In the genomic region with DNA sequence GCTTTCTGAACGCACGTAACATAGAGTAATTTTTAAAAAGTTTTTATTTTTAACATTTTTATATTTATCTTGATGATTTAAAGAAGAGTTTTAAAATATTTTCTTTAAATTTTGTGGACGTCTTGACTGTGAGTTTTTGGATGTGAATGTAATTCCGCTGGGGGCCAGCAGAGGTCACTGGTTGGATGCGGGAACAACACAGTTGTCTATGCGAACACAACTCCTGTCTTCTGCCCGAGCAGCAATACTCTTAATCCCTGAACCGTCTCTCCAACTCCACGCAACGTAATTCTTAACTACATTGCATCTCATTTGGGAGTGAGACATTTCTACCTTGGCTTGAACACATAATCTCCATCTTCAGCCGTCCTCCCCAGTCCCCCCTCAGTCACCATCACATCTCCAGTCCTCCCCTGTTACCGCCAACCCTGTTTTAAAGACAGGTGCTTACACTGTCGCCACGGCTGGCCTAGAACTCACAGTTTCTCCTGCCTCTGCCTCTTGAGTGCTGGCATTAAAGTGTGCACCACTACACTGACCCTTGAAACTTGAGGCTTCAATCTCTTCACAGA, we compare ENCODE assay signal across 8 mouse cellular contexts. TPM values are rescaled to one million over a fixed set of nuclear protein-coding genes. Genes with fewer than 3 reads are reported as not detected.
DNase-seq lines count a peak whose midpoint lies in the region; ATAC-seq and TF ChIP-seq lines count a peak whose summit lies in the region.

No protein-coding gene starts in this region.

- no peak; the same call in none of the 2 replicates for ATAC-seq in forebrain, embryonic 14.5 days
- peak; percentile 73 to 92; a peak in 3 of 4 replicates for ATAC-seq in hematopoietic stem cell, adult 5-6 weeks (replicated peaks in 1 of 2; ENCODE audit: insufficient read depth in 1 of 2, low FRiP score in 2 of 2, low TSS enrichment in 1 of 2, low read depth in 1 of 2, poor library complexity in 2 of 2, severe bottlenecking in 2 of 2)
- peak; percentile 70 for ATAC-seq in lung, embryonic 16.5 days (ENCODE audit: low read depth)

- no peaks in the 10 kb centered on the region for H3K79me2 ChIP-seq in MEL (ENCODE audit: control insufficient read depth, insufficient read depth, low read length, poor library complexity)

- TF ChIP-seq CTCF in MEL (IDR thresholded peaks at IDR 0.05 in 2 of 3, conservative IDR thresholded peaks at IDR 0.05 in 1 of 3; ENCODE audit: control insufficient read depth in 1 of 3, insufficient read depth in 1 of 3, low read depth in 2 of 3, low read length in 3 of 3, poor library complexity in 1 of 3, severe bottlenecking in 1 of 3), result peak; percentile 94 to 98 (median 98)

- H3K9me3 ChIP-seq in MEL (replicated peaks; ENCODE audit: insufficient read depth, low read length), result no peaks in the 10 kb centered on the region
- H3K9me3 ChIP-seq in forebrain, embryonic 14.5 days (replicated peaks; ENCODE audit: control insufficient read depth, low read length), result no peaks in the 10 kb centered on the region
- no peaks in the 10 kb centered on the region for H3K9me3 ChIP-seq in lung, embryonic 16.5 days (ENCODE audit: control insufficient read depth, low read length)

- TF ChIP-seq EP300 in MEL (IDR thresholded peaks at IDR 0.05; ENCODE audit: low read depth in 1 of 2, low read length in 2 of 2), result no peak

- WGBS in forebrain, embryonic 14.5 days, result 8% methylated on average over 14 of the region's 14 CpGs
- 10% methylated on average over 14 of the region's 14 CpGs for WGBS in lung, embryonic 16.5 days

- no peaks in the 10 kb centered on the region for H3K27me3 ChIP-seq in MEL (ENCODE audit: control insufficient read depth in 1 of 2, insufficient read depth in 2 of 2, low read length in 2 of 2)
- no peaks in the 10 kb centered on the region for H3K27me3 ChIP-seq in forebrain, embryonic 14.5 days (replicated peaks; ENCODE audit: control insufficient read depth, insufficient read depth, low read length)
- peaks cover 2% of the 10 kb centered on the region; the same call in 1 of the 2 replicates for H3K27me3 ChIP-seq in lung, embryonic 16.5 days (ENCODE audit: control insufficient read depth, insufficient read depth, low read depth, low read length)

- peak overlapping the region; percentile 18; the same call in 1 of the 2 replicates for H3K9ac ChIP-seq in MEL (ENCODE audit: control insufficient read depth, low read depth, low read length, poor library complexity, severe bottlenecking)
- H3K9ac ChIP-seq in forebrain, embryonic 14.5 days (ENCODE audit: low read length), result no peak overlapping the region
- no peak overlapping the region for H3K9ac ChIP-seq in lung, embryonic 16.5 days (ENCODE audit: low read length)

- H3K36me3 ChIP-seq in MEL (ENCODE audit: control insufficient read depth in 1 of 2, insufficient read depth in 2 of 2, low read length in 2 of 2), result peaks cover 0 to 6% of the 10 kb centered on the region in 2 experiments; a peak in 2 of 4 replicates
- no peaks in the 10 kb centered on the region for H3K36me3 ChIP-seq in forebrain, embryonic 14.5 days (ENCODE audit: control insufficient read depth, insufficient read depth, low read length)
- no peaks in the 10 kb centered on the region for H3K36me3 ChIP-seq in lung, embryonic 16.5 days (ENCODE audit: control insufficient read depth, insufficient read depth, low read length)

- DNase-seq in MEL (ENCODE audit: low read depth, low spot score), result peak; percentile 92
- DNase-seq in cerebellum, adult 11 months, result peak; percentile 72
- DNase-seq in forebrain, embryonic 14.5 days (ENCODE audit: low spot score), result peak; percentile 81
- peak; percentile 64 for DNase-seq in layer of hippocampus, adult 9-10 months (ENCODE audit: low spot score)
- peak; percentile 83 for DNase-seq in retina, embryonic 14.5 days (ENCODE audit: low spot score)
- DNase-seq in thymus, postnatal 4 days, result peak; percentile 89

- peaks cover 8 to 13% of the 10 kb centered on the region in 2 experiments for H3K4me1 ChIP-seq in MEL (ENCODE audit: control insufficient read depth in 1 of 2, insufficient read depth in 2 of 2, low read length in 2 of 2)
- H3K4me1 ChIP-seq in forebrain, embryonic 14.5 days (ENCODE audit: control insufficient read depth, insufficient read depth, low read length), result no peaks in the 10 kb centered on the region
- H3K4me1 ChIP-seq in lung, embryonic 16.5 days (replicated peaks; ENCODE audit: control insufficient read depth, insufficient read depth, low read length), result peaks cover 6% of the 10 kb centered on the region

- H3K4me2 ChIP-seq in forebrain, embryonic 14.5 days (ENCODE audit: low read length), result 0 out of 2 replicates have a peak overlapping the region, but pooled peaks have one; percentile 22
- no peak overlapping the region for H3K4me2 ChIP-seq in lung, embryonic 16.5 days (ENCODE audit: low read depth, low read length)

- TF ChIP-seq RAD21 in MEL (IDR thresholded peaks at IDR 0.05; ENCODE audit: low read depth, low read length), result peak; percentile 100

- TF ChIP-seq POLR2A in MEL (IDR thresholded peaks at IDR 0.05; ENCODE audit: control insufficient read depth in 1 of 2, insufficient read depth in 1 of 2, low read depth in 1 of 2, low read length in 2 of 2, poor library complexity in 1 of 2), result no peak

- H3K27ac ChIP-seq in MEL (ENCODE audit: control insufficient read depth, low read depth, low read length), result no peak overlapping the region
- no peak overlapping the region for H3K27ac ChIP-seq in forebrain, embryonic 14.5 days (ENCODE audit: low read depth, low read length)
- no peak overlapping the region for H3K27ac ChIP-seq in lung, embryonic 16.5 days (ENCODE audit: low read length)

- H3K4me3 ChIP-seq in MEL (ENCODE audit: control insufficient read depth in 1 of 2, insufficient read depth in 1 of 2, low read depth in 2 of 2, low read length in 2 of 2), result peak overlapping the region; percentile 3 to 33; a peak in 3 of 4 replicates
- no peak overlapping the region for H3K4me3 ChIP-seq in forebrain, embryonic 14.5 days (ENCODE audit: low read depth, low read length)
- H3K4me3 ChIP-seq in lung, embryonic 16.5 days (ENCODE audit: low read length), result no peak overlapping the region

TF ChIP-seq in MEL, 35 proteins besides CTCF, POLR2A, EP300 and RAD21 (continues in another document):
- TF ChIP-seq KAT2A (conservative IDR thresholded peaks at IDR 0.05; ENCODE audit: low read depth, low read length), result no peak
- peak; percentile 85 for TF ChIP-seq SIN3A (IDR thresholded peaks at IDR 0.05; ENCODE audit: low read length)
- TF ChIP-seq POLR2AphosphoS2 (IDR thresholded peaks at IDR 0.05; ENCODE audit: low read length), result no peak
- TF ChIP-seq ZC3H11A (IDR thresholded peaks at IDR 0.05; ENCODE audit: low read depth, low read length), result peak; percentile 99
- TF ChIP-seq BHLHE40 (IDR thresholded peaks at IDR 0.05; ENCODE audit: borderline replicate concordance, low read depth, low read length), result peak; percentile 3; the same call in 1 of the 2 replicates
- no peak; the same call in 1 of the 2 replicates for TF ChIP-seq GATA1 (IDR thresholded peaks at IDR 0.05; ENCODE audit: low read depth, low read length)
- 0 out of 2 replicates have a peak, but pooled peaks have one; percentile 6 for TF ChIP-seq ETS1 (IDR thresholded peaks at IDR 0.05; ENCODE audit: low read depth, low read length)
- 0 out of 2 replicates have a peak, but pooled peaks have one; percentile 30 for TF ChIP-seq TBP (IDR thresholded peaks at IDR 0.05; ENCODE audit: low read depth, low read length)
- no peak for TF ChIP-seq UBTF (IDR thresholded peaks at IDR 0.05; ENCODE audit: borderline replicate concordance, insufficient read depth, low read depth, low read length)
- no peak for TF ChIP-seq TCF12 (IDR thresholded peaks at IDR 0.05; ENCODE audit: low read depth, low read length)
- TF ChIP-seq MAX (IDR thresholded peaks at IDR 0.05; ENCODE audit: low read length), result no peak

RNA-seq across cellular contexts. Expression of gene Txnip, which starts 10.3 kb away (rescaled TPM):
- 183 and 191 TPM in 2 replicates for total RNA-seq in MEL (2012; rRNA removed)
- polyA plus RNA-seq in MEL (2012; ENCODE audit: insufficient read depth in 1 of 2, insufficient read length in 2 of 2, low read depth in 1 of 2, low replicate concordance in 2 of 2, missing spikeins in 1 of 2), result 1,000 to 10,000 TPM in 1 of 2 experiments, 100 to 1,000 TPM in 1; 237 to 1,680 TPM
- polyA plus RNA-seq in forebrain, embryonic 14.5 days (2014; fragmentation: Nextera tagmentation; extraction: Ambion mirVana), result 60.7 and 79.0 TPM in 2 replicates
- total RNA-seq in hematopoietic stem cell, adult 5-6 weeks (2017), result 332 and 487 TPM in 2 replicates
- polyA plus RNA-seq in lung, embryonic 16.5 days (2015; fragmentation: Nextera tagmentation; extraction: Ambion mirVana), result 184 and 197 TPM in 2 replicates

RNA-seq across cellular contexts. Expression of gene Hfe2, which starts 22.5 kb away (rescaled TPM):
- not detected in 2 replicates for total RNA-seq in MEL (2012; rRNA removed)
- not detected for polyA plus RNA-seq in MEL (2012; ENCODE audit: insufficient read depth in 1 of 2, insufficient read length in 2 of 2, low read depth in 1 of 2, low replicate concordance in 2 of 2, missing spikeins in 1 of 2)
- 0.41 and 0.52 TPM in 2 replicates for polyA plus RNA-seq in forebrain, embryonic 14.5 days (2014; fragmentation: Nextera tagmentation; extraction: Ambion mirVana)
- total RNA-seq in hematopoietic stem cell, adult 5-6 weeks (2017), result not detected in 2 replicates
- 0.57 and 1.1 TPM in 2 replicates for polyA plus RNA-seq in lung, embryonic 16.5 days (2015; fragmentation: Nextera tagmentation; extraction: Ambion mirVana)

RNA-seq across cellular contexts. Expression of gene Gm16253, which starts 29.3 kb away (rescaled TPM):
- total RNA-seq in MEL (2012; rRNA removed), result not detected in 2 replicates
- 1 to 10 TPM in 1 of 2 experiments, not detected in 1; 1.4 TPM for polyA plus RNA-seq in MEL (2012; ENCODE audit: insufficient read depth in 1 of 2, insufficient read length in 2 of 2, low read depth in 1 of 2, low replicate concordance in 2 of 2, missing spikeins in 1 of 2)
- 0.45 TPM in 1 of 2 replicates, not detected in the other for polyA plus RNA-seq in forebrain, embryonic 14.5 days (2014; fragmentation: Nextera tagmentation; extraction: Ambion mirVana)
- total RNA-seq in hematopoietic stem cell, adult 5-6 weeks (2017), result not detected in 2 replicates
- polyA plus RNA-seq in lung, embryonic 16.5 days (2015; fragmentation: Nextera tagmentation; extraction: Ambion mirVana), result 1.4 TPM in 2 replicates

RNA-seq across cellular contexts. Expression of gene Polr3gl, which starts 46.5 kb away (rescaled TPM):
- total RNA-seq in MEL (2012; rRNA removed), result 26.4 and 31.1 TPM in 2 replicates
- 10 to 100 TPM in 1 of 2 experiments, not detected in 1; 39.8 TPM for polyA plus RNA-seq in MEL (2012; ENCODE audit: insufficient read depth in 1 of 2, insufficient read length in 2 of 2, low read depth in 1 of 2, low replicate concordance in 2 of 2, missing spikeins in 1 of 2)
- polyA plus RNA-seq in forebrain, embryonic 14.5 days (2014; fragmentation: Nextera tagmentation; extraction: Ambion mirVana), result 8.0 and 8.2 TPM in 2 replicates
- 84.4 and 87.4 TPM in 2 replicates for total RNA-seq in hematopoietic stem cell, adult 5-6 weeks (2017)
- polyA plus RNA-seq in lung, embryonic 16.5 days (2015; fragmentation: Nextera tagmentation; extraction: Ambion mirVana), result 35.9 TPM in 2 replicates

RNA-seq across cellular contexts. Expression of gene Ankrd34a, which starts 49.0 kb away (rescaled TPM):
- total RNA-seq in MEL (2012; rRNA removed), result 0.15 and 0.16 TPM in 2 replicates
- under 1 TPM in 1 of 2 experiments, not detected in 1; 0.78 TPM for polyA plus RNA-seq in MEL (2012; ENCODE audit: insufficient read depth in 1 of 2, insufficient read length in 2 of 2, low read depth in 1 of 2, low replicate concordance in 2 of 2, missing spikeins in 1 of 2)
- polyA plus RNA-seq in forebrain, embryonic 14.5 days (2014; fragmentation: Nextera tagmentation; extraction: Ambion mirVana), result 11.8 and 14.9 TPM in 2 replicates
- not detected in 2 replicates for total RNA-seq in hematopoietic stem cell, adult 5-6 weeks (2017)
- 1.6 and 1.9 TPM in 2 replicates for polyA plus RNA-seq in lung, embryonic 16.5 days (2015; fragmentation: Nextera tagmentation; extraction: Ambion mirVana)

Comparison
In these comparisons a context has a peak if more than half of its experiments do, and no peak if none do; other contexts are left out.
1. H3K4me3 ChIP-seq: peak in MEL (2 of 2); none in forebrain, embryonic 14.5 days (single experiment) and lung, embryonic 16.5 days (single experiment).
2. Peak in every context shown above with its lines, with median percentiles within 50 percentile points of each other: DNase-seq.